Mouse (Mus musculus) limb, embryonic 15.5 days (tissue): ENCODE data around the gene Ncapg. TPM values are rescaled to one million over a fixed set of nuclear protein-coding genes. Genes with fewer than 3 reads are reported as not detected.
A peak's percentile ranks its signal among the peaks of the same experiment; 100 is the strongest.

Source experiments
- ATAC-seq: fragments of 200-750 bp; cut with Nextera tagmentation; 2 replicates; pipeline ENCODE4 v1.8.0; 2017; ENCODE audit warnings: low read depth, moderate TSS enrichment; ENCODE audit not compliant: insufficient number of reproducible peaks, low FRiP score, low TSS enrichment
- H3K27ac ChIP-seq: fragments of 300-500 bp; sonication (generic); 2 replicates; pipeline ENCODE4 v1.5.1; 2015; ENCODE audit warnings: moderate library complexity, mild to moderate bottlenecking, inconsistent platforms
- H3K27me3 ChIP-seq: fragments of 300-500 bp; sonication (generic); 2 replicates; pipeline ENCODE4 v1.6.1; 2015; ENCODE audit warnings: inconsistent platforms
- H3K36me3 ChIP-seq: fragments of 300-500 bp; sonication (generic); 2 replicates; pipeline ENCODE4 v1.6.1; 2015; ENCODE audit warnings: inconsistent platforms
- H3K4me1 ChIP-seq: fragments of 300-500 bp; sonication (generic); 2 replicates; pipeline ENCODE4 v1.6.1; 2015; ENCODE audit warnings: inconsistent platforms
- H3K4me2 ChIP-seq: fragments of 300-500 bp; sonication (generic); 2 replicates; pipeline ENCODE4 v1.6.1; 2015; ENCODE audit warnings: mild to moderate bottlenecking, inconsistent platforms
- H3K4me3 ChIP-seq: fragments of 300-500 bp; sonication (generic); 2 replicates; pipeline ENCODE4 v1.5.1; 2015; ENCODE audit warnings: mild to moderate bottlenecking, inconsistent platforms
- H3K9ac ChIP-seq: fragments of 300-500 bp; sonication (generic); 2 replicates; pipeline ENCODE4 v1.6.1; 2015; ENCODE audit warnings: inconsistent platforms
- H3K9me3 ChIP-seq: fragments of 300-500 bp; sonication (generic); 2 replicates; pipeline ENCODE4 v1.6.1; 2016; ENCODE audit warnings: inconsistent platforms
- WGBS: fragments of 180-500 bp; shearing (Covaris S2); methylation state at CpG from one replicate; pipeline ENCODE4 v1.1.7; 2015; 5-methylcytosine and 5-hydroxymethylcytosine counted together
- polyA plus RNA-seq: library from polyadenylated mRNA; unstranded; fragments of >200 nt; fragmentation: Nextera tagmentation; extraction: Ambion mirVana; gene quantifications from 2 replicates; pipeline ENCODE4 v1.2.1, GENCODE M21; 2015

The Ncapg gene
- polyA plus RNA-seq, 1 experiment from 2014 or later, result 35.7 TPM

- Histone ChIP-seq H3K4me3 (peak overlapping the region; percentile 83), H3K9ac (peak overlapping the region; percentile 56), H3K4me2 (peak overlapping the region; percentile 96), H3K36me3 (no peaks in the 10 kb centered on the region), H3K4me1 (peaks cover 11% of the 10 kb centered on the region), H3K9me3 (no peaks in the 10 kb centered on the region), H3K27me3 (no peaks in the 10 kb centered on the region), H3K27ac (peak overlapping the region; percentile 87)
- WGBS, result under 1% methylated on average over 27 of the region's 27 CpGs
- ATAC-seq, result no peak
These were observed 503 bp upstream of the Ncapg start for GRCm38 (mm10) chr5:45669234-45669597.

- H3K27ac ChIP-seq, result peak overlapping the region; percentile 84
- no peaks in the 10 kb centered on the region for H3K9me3 ChIP-seq
- H3K4me2 ChIP-seq, result peak overlapping the region; percentile 96
- peak overlapping the region; percentile 62 for H3K9ac ChIP-seq
- H3K36me3 ChIP-seq, result no peaks in the 10 kb centered on the region; the same call in 1 of the 2 replicates
- ATAC-seq, result no peak
- under 1% methylated on average over 13 of the region's 13 CpGs for WGBS
- H3K4me1 ChIP-seq, result peaks cover 11% of the 10 kb centered on the region
- H3K4me3 ChIP-seq, result peak overlapping the region; percentile 83
- no peaks in the 10 kb centered on the region for H3K27me3 ChIP-seq
These were observed 556 bp downstream of the Ncapg start for GRCm38 (mm10) chr5:45670280-45670670.

GRCm38 (mm10) chr5:45670894-45671494 lies 1.3 kb downstream of the Ncapg start:
- Histone ChIP-seq H3K9me3 (no peaks in the 10 kb centered on the region), H3K4me2 (peak overlapping the region; percentile 96; the same call in 1 of the 2 replicates), H3K9ac (no peak overlapping the region), H3K4me3 (peak overlapping the region; percentile 83), H3K4me1 (peaks cover 11% of the 10 kb centered on the region), H3K27ac (no peak overlapping the region), H3K36me3 (peaks cover 4% of the 10 kb centered on the region), H3K27me3 (no peaks in the 10 kb centered on the region)
- 52% methylated on average over 5 of the region's 5 CpGs for WGBS
- no peak for ATAC-seq

GRCm38 (mm10) chr5:45675032-45675431 lies 5.3 kb downstream of the Ncapg start:
- peaks cover 5% of the 10 kb centered on the region; the same call in 1 of the 2 replicates for H3K4me1 ChIP-seq
- H3K27ac ChIP-seq, result no peak overlapping the region
- H3K4me2 ChIP-seq, result no peak overlapping the region
- H3K36me3 ChIP-seq, result peaks cover 14% of the 10 kb centered on the region
- 91% methylated on average over 1 of the region's 1 CpGs for WGBS
- H3K4me3 ChIP-seq, result no peak overlapping the region
- no peaks in the 10 kb centered on the region for H3K9me3 ChIP-seq
- no peaks in the 10 kb centered on the region for H3K27me3 ChIP-seq
- ATAC-seq, result no peak
- H3K9ac ChIP-seq, result no peak overlapping the region

- Histone ChIP-seq H3K36me3 (peaks cover 19% of the 10 kb centered on the region), H3K27ac (no peak overlapping the region), H3K4me2 (no peak overlapping the region), H3K4me3 (no peak overlapping the region), H3K4me1 (no peaks in the 10 kb centered on the region), H3K9me3 (no peaks in the 10 kb centered on the region), H3K27me3 (no peaks in the 10 kb centered on the region), H3K9ac (no peak overlapping the region)
- WGBS, result 79% methylated on average over 4 of the region's 4 CpGs
- no peak for ATAC-seq
These were observed 7.9 kb downstream of the Ncapg start for GRCm38 (mm10) chr5:45677639-45678038.

- Histone ChIP-seq H3K4me3 (no peak overlapping the region), H3K27me3 (no peaks in the 10 kb centered on the region), H3K9ac (no peak overlapping the region), H3K36me3 (peaks cover 19% of the 10 kb centered on the region), H3K4me1 (no peaks in the 10 kb centered on the region), H3K4me2 (no peak overlapping the region), H3K27ac (no peak overlapping the region), H3K9me3 (no peaks in the 10 kb centered on the region)
- no peak for ATAC-seq
These were observed 10.2 kb downstream of the Ncapg start for GRCm38 (mm10) chr5:45679955-45680354.

- WGBS, result 87% methylated on average over 1 of the region's 1 CpGs
- Histone ChIP-seq H3K9ac (no peak overlapping the region), H3K36me3 (peaks cover 7% of the 10 kb centered on the region), H3K9me3 (no peaks in the 10 kb centered on the region), H3K4me1 (no peaks in the 10 kb centered on the region), H3K27me3 (no peaks in the 10 kb centered on the region), H3K27ac (no peak overlapping the region), H3K4me3 (no peak overlapping the region), H3K4me2 (no peak overlapping the region)
- ATAC-seq, result no peak
These were observed 13.7 kb downstream of the Ncapg start for GRCm38 (mm10) chr5:45683388-45683787.

GRCm38 (mm10) chr5:45685243-45685642 lies 15.5 kb downstream of the Ncapg start:
- ATAC-seq, result no peak
- H3K9me3 ChIP-seq, result no peaks in the 10 kb centered on the region
- H3K36me3 ChIP-seq, result peaks cover 4% of the 10 kb centered on the region
- no peaks in the 10 kb centered on the region for H3K27me3 ChIP-seq
- no peaks in the 10 kb centered on the region for H3K4me1 ChIP-seq
- H3K4me3 ChIP-seq, result no peak overlapping the region
- no peak overlapping the region for H3K4me2 ChIP-seq
- no peak overlapping the region for H3K9ac ChIP-seq
- H3K27ac ChIP-seq, result no peak overlapping the region
- 92% methylated on average over 2 of the region's 2 CpGs for WGBS

GRCm38 (mm10) chr5:45686223-45686622 lies 16.5 kb downstream of the Ncapg start:
- Histone ChIP-seq H3K9ac (no peak overlapping the region), H3K4me1 (no peaks in the 10 kb centered on the region), H3K4me2 (no peak overlapping the region), H3K9me3 (no peaks in the 10 kb centered on the region), H3K36me3 (peaks cover under 1% of the 10 kb centered on the region; the same call in 1 of the 2 replicates), H3K4me3 (no peak overlapping the region), H3K27ac (no peak overlapping the region), H3K27me3 (no peaks in the 10 kb centered on the region)
- WGBS, result 92% methylated on average over 3 of the region's 3 CpGs
- no peak for ATAC-seq

- H3K4me1 ChIP-seq, result no peaks in the 10 kb centered on the region
- ATAC-seq, result no peak
- no peak overlapping the region for H3K4me3 ChIP-seq
- no peak overlapping the region for H3K9ac ChIP-seq
- no peaks in the 10 kb centered on the region for H3K36me3 ChIP-seq
- H3K27ac ChIP-seq, result no peak overlapping the region
- H3K9me3 ChIP-seq, result no peaks in the 10 kb centered on the region
- H3K27me3 ChIP-seq, result no peaks in the 10 kb centered on the region
- WGBS, result 90% methylated on average over 4 of the region's 4 CpGs
- H3K4me2 ChIP-seq, result no peak overlapping the region
These were observed 19.4 kb downstream of the Ncapg start for GRCm38 (mm10) chr5:45689152-45689551.

GRCm38 (mm10) chr5:45690802-45691201 lies 21.1 kb downstream of the Ncapg start:
- no peak overlapping the region for H3K27ac ChIP-seq
- no peaks in the 10 kb centered on the region for H3K9me3 ChIP-seq
- no peak overlapping the region for H3K4me2 ChIP-seq
- WGBS, result 69% methylated on average over 2 of the region's 2 CpGs
- no peak overlapping the region for H3K4me3 ChIP-seq
- H3K4me1 ChIP-seq, result no peaks in the 10 kb centered on the region
- ATAC-seq, result no peak
- H3K27me3 ChIP-seq, result no peaks in the 10 kb centered on the region
- no peak overlapping the region for H3K9ac ChIP-seq
- no peaks in the 10 kb centered on the region for H3K36me3 ChIP-seq

- ATAC-seq, result no peak
- no peak overlapping the region for H3K4me3 ChIP-seq
- no peaks in the 10 kb centered on the region for H3K27me3 ChIP-seq
- H3K4me2 ChIP-seq, result no peak overlapping the region
- H3K27ac ChIP-seq, result no peak overlapping the region
- 86% methylated on average over 6 of the region's 6 CpGs for WGBS
- H3K4me1 ChIP-seq, result no peaks in the 10 kb centered on the region
- no peaks in the 10 kb centered on the region for H3K36me3 ChIP-seq
- no peaks in the 10 kb centered on the region for H3K9me3 ChIP-seq
- no peak overlapping the region for H3K9ac ChIP-seq
These were observed 22.0 kb downstream of the Ncapg start for GRCm38 (mm10) chr5:45691678-45692077.

GRCm38 (mm10) chr5:45706811-45707210 lies 37.1 kb downstream of the Ncapg start:
- Histone ChIP-seq H3K36me3 (peaks cover 11% of the 10 kb centered on the region), H3K27me3 (no peaks in the 10 kb centered on the region), H3K4me1 (no peaks in the 10 kb centered on the region), H3K9me3 (no peaks in the 10 kb centered on the region), H3K4me3 (no peak overlapping the region), H3K27ac (no peak overlapping the region), H3K9ac (no peak overlapping the region), H3K4me2 (no peak overlapping the region)
- 91% methylated on average over 2 of the region's 2 CpGs for WGBS
- no peak for ATAC-seq
